Mouse (Mus musculus): Measurements from ENCODE around the gene Noct. TPM values are rescaled to one million over a fixed set of nuclear protein-coding genes. Genes with fewer than 3 reads are reported as not detected.

Noct gene
- 10.5 TPM for polyA plus RNA-seq (2014; fragmentation: Illumina TruSeq; extraction: RNeasy Lipid Tissue Mini Kit (QIAGEN cat#74804); ENCODE audit: low read depth, low replicate concordance)

GRCm38 (mm10) chr3:51224363-51225225 lies at the start of gene Noct:
TSS of gene Noct (plus strand) at chr3:51224447.

Other genes with a start within 250 kb of the Noct start
- gene Elf2, start 116.2 kb downstream of the Noct start, polyA plus RNA-seq (2014; fragmentation: Illumina TruSeq; extraction: RNeasy Lipid Tissue Mini Kit (QIAGEN cat#74804); ENCODE audit: low read depth, low replicate concordance): 17.6 TPM
- not detected for gene Mgarp, start 172.3 kb downstream of the Noct start, polyA plus RNA-seq (2014; fragmentation: Illumina TruSeq; extraction: RNeasy Lipid Tissue Mini Kit (QIAGEN cat#74804); ENCODE audit: low read depth, low replicate concordance)
- gene Ndufc1, start 184.5 kb downstream of the Noct start, polyA plus RNA-seq (2014; fragmentation: Illumina TruSeq; extraction: RNeasy Lipid Tissue Mini Kit (QIAGEN cat#74804); ENCODE audit: low read depth, low replicate concordance): 237 TPM
- 62.9 TPM for gene Naa15, start 190.7 kb downstream of the Noct start, polyA plus RNA-seq (2014; fragmentation: Illumina TruSeq; extraction: RNeasy Lipid Tissue Mini Kit (QIAGEN cat#74804); ENCODE audit: low read depth, low replicate concordance)